Mouse (Mus musculus): ENCODE measurements around the gene Ssmem1. TPM values are rescaled to one million over a fixed set of nuclear protein-coding genes. Genes with fewer than 3 reads are reported as not detected.

Ssmem1 gene
- polyA plus RNA-seq, 1 experiment from 2014 or later = 0.42 TPM

- Histone ChIP-seq H3K9ac (no peak overlapping the region), H3K4me1 (no peaks in the 10 kb centered on the region; the same call in 1 of the 2 replicates), H3K9me3 (no peaks in the 10 kb centered on the region), H3K27ac (no peak overlapping the region), H3K27me3 (no peaks in the 10 kb centered on the region), H3K4me3 (replicated peaks) (no peak overlapping the region), H3K4me2 (no peak overlapping the region), H3K36me3 (replicated peaks) (peaks cover 46% of the 10 kb centered on the region)
- 89% methylated on average over 6 of the region's 6 CpGs for WGBS
- ATAC-seq (ENCODE audit: low FRiP score) = no peak
Measured at GRCm38 (mm10) chr6:30477784-30478183, 31.9 kb upstream of the Ssmem1 start.

GRCm38 (mm10) chr6:30479418-30479817 is 30.2 kb upstream of the Ssmem1 start:
- no peaks in the 10 kb centered on the region; the same call in 1 of the 2 replicates for H3K4me1 ChIP-seq
- ATAC-seq (ENCODE audit: low FRiP score) = no peak
- H3K4me2 ChIP-seq = no peak overlapping the region
- no peak overlapping the region for H3K4me3 ChIP-seq (replicated peaks)
- H3K9ac ChIP-seq = no peak overlapping the region
- no peaks in the 10 kb centered on the region for H3K9me3 ChIP-seq
- H3K36me3 ChIP-seq (replicated peaks) = peaks cover 61% of the 10 kb centered on the region
- WGBS = 95% methylated on average over 3 of the region's 3 CpGs
- H3K27ac ChIP-seq = no peak overlapping the region
- H3K27me3 ChIP-seq = no peaks in the 10 kb centered on the region

- Histone ChIP-seq H3K4me3 (replicated peaks) (no peak overlapping the region), H3K36me3 (replicated peaks) (peaks cover 90% of the 10 kb centered on the region), H3K9ac (no peak overlapping the region), H3K4me2 (no peak overlapping the region), H3K27ac (no peak overlapping the region), H3K4me1 (no peaks in the 10 kb centered on the region; the same call in 1 of the 2 replicates), H3K27me3 (no peaks in the 10 kb centered on the region), H3K9me3 (no peaks in the 10 kb centered on the region)
- ATAC-seq (ENCODE audit: low FRiP score) = no peak
- 92% methylated on average over 2 of the region's 2 CpGs for WGBS
Measured at GRCm38 (mm10) chr6:30482908-30483307, 26.7 kb upstream of the Ssmem1 start.

GRCm38 (mm10) chr6:30486504-30486903 is 23.1 kb upstream of the Ssmem1 start:
- 92% methylated on average over 6 of the region's 6 CpGs for WGBS
- no peak overlapping the region for H3K27ac ChIP-seq
- H3K9ac ChIP-seq = no peak overlapping the region
- no peak overlapping the region for H3K4me2 ChIP-seq
- peaks cover 88% of the 10 kb centered on the region for H3K36me3 ChIP-seq (replicated peaks)
- H3K9me3 ChIP-seq = no peaks in the 10 kb centered on the region
- no peaks in the 10 kb centered on the region for H3K27me3 ChIP-seq
- H3K4me1 ChIP-seq = no peaks in the 10 kb centered on the region
- no peak for ATAC-seq (ENCODE audit: low FRiP score)
- H3K4me3 ChIP-seq (replicated peaks) = no peak overlapping the region

GRCm38 (mm10) chr6:30499049-30499448 is 10.6 kb upstream of the Ssmem1 start:
- H3K4me1 ChIP-seq = no peaks in the 10 kb centered on the region
- WGBS = 83% methylated on average over 3 of the region's 3 CpGs
- H3K9me3 ChIP-seq = no peaks in the 10 kb centered on the region
- H3K27me3 ChIP-seq = no peaks in the 10 kb centered on the region
- H3K9ac ChIP-seq = no peak overlapping the region
- H3K36me3 ChIP-seq (replicated peaks) = peaks cover 57% of the 10 kb centered on the region
- ATAC-seq (ENCODE audit: low FRiP score) = no peak
- no peak overlapping the region for H3K27ac ChIP-seq
- H3K4me3 ChIP-seq (replicated peaks) = no peak overlapping the region
- H3K4me2 ChIP-seq = no peak overlapping the region

- WGBS = 5% methylated on average over 2 of the region's 2 CpGs
- H3K9ac ChIP-seq = peak overlapping the region; percentile 71
- H3K9me3 ChIP-seq = no peaks in the 10 kb centered on the region
- peaks cover 19% of the 10 kb centered on the region for H3K36me3 ChIP-seq (replicated peaks)
- peaks cover 9% of the 10 kb centered on the region for H3K4me1 ChIP-seq
- peak overlapping the region; percentile 96 for H3K27ac ChIP-seq
- ATAC-seq (ENCODE audit: low FRiP score) = no peak
- H3K27me3 ChIP-seq = no peaks in the 10 kb centered on the region
- H3K4me2 ChIP-seq = peak overlapping the region; percentile 67
- H3K4me3 ChIP-seq (replicated peaks) = peak overlapping the region; percentile 50
Measured at GRCm38 (mm10) chr6:30508824-30509223, 825 bp upstream of the Ssmem1 start.

GRCm38 (mm10) chr6:30510291-30510690 is 642 bp downstream of the Ssmem1 start:
- peaks cover 14% of the 10 kb centered on the region for H3K4me1 ChIP-seq
- peak overlapping the region; percentile 96 for H3K27ac ChIP-seq
- no peaks in the 10 kb centered on the region for H3K9me3 ChIP-seq
- no peak overlapping the region; the same call in 1 of the 2 replicates for H3K4me3 ChIP-seq (replicated peaks)
- WGBS = 55% methylated on average over 5 of the region's 5 CpGs
- H3K4me2 ChIP-seq = peak overlapping the region; percentile 67
- H3K27me3 ChIP-seq = no peaks in the 10 kb centered on the region
- peaks cover 9% of the 10 kb centered on the region for H3K36me3 ChIP-seq (replicated peaks)
- H3K9ac ChIP-seq = 0 out of 2 replicates have a peak overlapping the region, but pooled peaks have one; percentile 71
- 0 out of 2 replicates have a peak, but pooled peaks have one; percentile 7 for ATAC-seq (ENCODE audit: low FRiP score)

GRCm38 (mm10) chr6:30514242-30514641 is 4.6 kb downstream of the Ssmem1 start:
- ATAC-seq (ENCODE audit: low FRiP score) = no peak
- no peak overlapping the region for H3K27ac ChIP-seq
- WGBS = 13% methylated on average over 9 of the region's 9 CpGs

GRCm38 (mm10) chr6:30520400-30520799 is 10.8 kb downstream of the Ssmem1 start:
- Histone ChIP-seq H3K4me2 (no peak overlapping the region), H3K36me3 (replicated peaks) (no peaks in the 10 kb centered on the region), H3K4me3 (replicated peaks) (no peak overlapping the region), H3K9me3 (no peaks in the 10 kb centered on the region), H3K9ac (no peak overlapping the region), H3K4me1 (peaks cover 6% of the 10 kb centered on the region), H3K27ac (no peak overlapping the region), H3K27me3 (no peaks in the 10 kb centered on the region; the same call in 1 of the 2 replicates)
- ATAC-seq (ENCODE audit: low FRiP score) = no peak
- WGBS = 69% methylated on average over 11 of the region's 11 CpGs

More at GRCm38 (mm10) chr6:30514242-30514641, 4.6 kb downstream of the Ssmem1 start:
- Histone ChIP-seq H3K36me3 (replicated peaks) (no peaks in the 10 kb centered on the region), H3K4me2 (no peak overlapping the region), H3K9me3 (no peaks in the 10 kb centered on the region), H3K4me1 (peaks cover 11% of the 10 kb centered on the region), H3K27me3 (no peaks in the 10 kb centered on the region), H3K9ac (no peak overlapping the region), H3K4me3 (replicated peaks) (no peak overlapping the region)

GRCm38 (mm10) chr6:30525456-30526332 is 16.0 kb downstream of the Ssmem1 start:
- Histone ChIP-seq H3K9me3 (no peaks in the 10 kb centered on the region), H3K4me2 (no peak overlapping the region; the same call in 1 of the 2 replicates), H3K4me1 (peaks cover 34% of the 10 kb centered on the region), H3K36me3 (replicated peaks) (no peaks in the 10 kb centered on the region), H3K27me3 (no peaks in the 10 kb centered on the region; the same call in 1 of the 2 replicates), H3K27ac (peak overlapping the region; percentile 93), H3K9ac (0 out of 2 replicates have a peak overlapping the region, but pooled peaks have one; percentile 42), H3K4me3 (replicated peaks) (no peak overlapping the region)
- ATAC-seq (ENCODE audit: low FRiP score) = no peak; the same call in 1 of the 2 replicates
- WGBS = 17% methylated on average over 7 of the region's 7 CpGs

GRCm38 (mm10) chr6:30526586-30527515 is 17.2 kb downstream of the Ssmem1 start:
- peaks cover 34% of the 10 kb centered on the region for H3K4me1 ChIP-seq
- H3K27me3 ChIP-seq = no peaks in the 10 kb centered on the region; the same call in 1 of the 2 replicates
- H3K27ac ChIP-seq = peak overlapping the region; percentile 93
- 5% methylated on average over 19 of the region's 19 CpGs for WGBS
- H3K9me3 ChIP-seq = no peaks in the 10 kb centered on the region
- H3K9ac ChIP-seq = peak overlapping the region; percentile 42
- ATAC-seq (ENCODE audit: low FRiP score) = peak; percentile 83
- peak overlapping the region; percentile 32 for H3K4me2 ChIP-seq
- H3K4me3 ChIP-seq (replicated peaks) = no peak overlapping the region
- H3K36me3 ChIP-seq (replicated peaks) = no peaks in the 10 kb centered on the region

- no peaks in the 10 kb centered on the region for H3K9me3 ChIP-seq
- ATAC-seq (ENCODE audit: low FRiP score) = no peak
- H3K27me3 ChIP-seq = no peaks in the 10 kb centered on the region
- no peaks in the 10 kb centered on the region for H3K36me3 ChIP-seq (replicated peaks)
- no peak overlapping the region for H3K4me3 ChIP-seq (replicated peaks)
- 71% methylated on average over 6 of the region's 6 CpGs for WGBS
- H3K4me1 ChIP-seq = peaks cover 34% of the 10 kb centered on the region
- no peak overlapping the region for H3K4me2 ChIP-seq
- H3K27ac ChIP-seq = no peak overlapping the region
- no peak overlapping the region for H3K9ac ChIP-seq
Measured at GRCm38 (mm10) chr6:30528800-30529199, 19.2 kb downstream of the Ssmem1 start.
